In the genomic region with DNA sequence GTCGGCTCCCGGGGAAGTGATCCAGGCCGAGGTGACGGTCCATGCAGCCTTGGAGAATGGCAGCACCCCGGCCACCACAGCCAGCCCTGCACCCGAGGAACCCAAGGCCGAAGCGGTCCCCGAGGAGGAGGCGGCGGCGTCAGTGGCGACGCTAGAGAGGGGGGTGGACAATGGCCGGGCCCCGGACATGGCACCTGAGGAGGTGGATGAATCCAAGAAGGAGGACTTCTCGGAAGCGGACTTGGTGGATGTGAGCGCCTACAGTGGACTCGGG, we compare ENCODE assay signal across 7 mouse cellular contexts. TPM values are rescaled to one million over a fixed set of nuclear protein-coding genes. Genes with fewer than 3 reads are reported as not detected.
DNase-seq lines count a peak whose midpoint lies in the region; ATAC-seq and TF ChIP-seq lines count a peak whose summit lies in the region.

No protein-coding gene starts in this region.

- H3K27ac ChIP-seq in testis, adult 2 months (ENCODE audit: control insufficient read depth, insufficient read depth, low read depth, low read length) = peak overlapping the region; percentile 30; the same call in 1 of the 2 replicates
- peak overlapping the region; percentile 97 for H3K27ac ChIP-seq in forebrain, embryonic 10.5 days
- H3K27ac ChIP-seq in limb, embryonic 10.5 days = peak overlapping the region; percentile 95
- no peak overlapping the region for H3K27ac ChIP-seq in neural tube, embryonic 11.5 days (ENCODE audit: low read depth, low read length)

- DNase-seq in testis, postnatal 10 days (ENCODE audit: low spot score) = no peak
- no peak for DNase-seq in forebrain, embryonic 10.5 days (ENCODE audit: extremely low spot score, low spot score)
- DNase-seq in limb, embryonic 10.5 days (ENCODE audit: low spot score) = peak; percentile 48
- no peak for DNase-seq in neural tube, embryonic 11.5 days (ENCODE audit: low spot score)
- DNase-seq in left cerebral cortex, adult 9 months (ENCODE audit: low spot score in 2 of 2) = no peak
- DNase-seq in thymus, adult 18-20 months = no peak

- H3K36me3 ChIP-seq in testis, adult 2 months (ENCODE audit: control insufficient read depth, insufficient read depth, low read length) = no peaks in the 10 kb centered on the region
- H3K36me3 ChIP-seq in forebrain, embryonic 10.5 days (replicated peaks) = peaks cover 36% of the 10 kb centered on the region
- H3K36me3 ChIP-seq in limb, embryonic 10.5 days = peaks cover 36% of the 10 kb centered on the region
- no peaks in the 10 kb centered on the region; the same call in 1 of the 2 replicates for H3K36me3 ChIP-seq in neural tube, embryonic 11.5 days (ENCODE audit: control insufficient read depth, insufficient read depth, low read length)

- no peak for TF ChIP-seq CTCF in testis, adult 2 months (IDR thresholded peaks at IDR 0.05; ENCODE audit: control insufficient read depth, insufficient read depth, insufficient replicate concordance, low read depth, low read length)

- H3K27me3 ChIP-seq in testis, adult 2 months (ENCODE audit: control insufficient read depth, insufficient read depth, low read length) = no peaks in the 10 kb centered on the region
- no peaks in the 10 kb centered on the region for H3K27me3 ChIP-seq in forebrain, embryonic 10.5 days (ENCODE audit: poor library complexity, severe bottlenecking)
- H3K27me3 ChIP-seq in limb, embryonic 10.5 days (ENCODE audit: low read depth, poor library complexity, severe bottlenecking) = no peaks in the 10 kb centered on the region
- H3K27me3 ChIP-seq in neural tube, embryonic 11.5 days (ENCODE audit: control insufficient read depth, insufficient read depth, low read length) = no peaks in the 10 kb centered on the region

- under 1% methylated on average over 20 of the region's 20 CpGs for WGBS in forebrain, embryonic 10.5 days
- WGBS in limb, embryonic 10.5 days = 1% methylated on average over 20 of the region's 20 CpGs
- under 1% methylated on average over 20 of the region's 20 CpGs for WGBS in neural tube, embryonic 11.5 days

- peak overlapping the region; percentile 100 for H3K4me2 ChIP-seq in neural tube, embryonic 11.5 days (ENCODE audit: low read depth)

- ATAC-seq in neural tube, embryonic 11.5 days (ENCODE audit: insufficient read depth, low FRiP score, low TSS enrichment) = no peak

- peak overlapping the region; percentile 96 for H3K9ac ChIP-seq in neural tube, embryonic 11.5 days (ENCODE audit: low read length)

- no peak for TF ChIP-seq POLR2A in testis, adult 2 months (IDR thresholded peaks at IDR 0.05; ENCODE audit: control insufficient read depth, low read depth, low read length)

- no peaks in the 10 kb centered on the region for H3K9me3 ChIP-seq in forebrain, embryonic 10.5 days
- H3K9me3 ChIP-seq in limb, embryonic 10.5 days (replicated peaks) = no peaks in the 10 kb centered on the region
- H3K9me3 ChIP-seq in neural tube, embryonic 11.5 days (ENCODE audit: control insufficient read depth, low read length) = no peaks in the 10 kb centered on the region

- H3K4me1 ChIP-seq in testis, adult 2 months (ENCODE audit: control insufficient read depth, insufficient read depth, low read length) = peaks cover 44% of the 10 kb centered on the region
- peaks cover 90% of the 10 kb centered on the region for H3K4me1 ChIP-seq in forebrain, embryonic 10.5 days
- H3K4me1 ChIP-seq in limb, embryonic 10.5 days = peaks cover 84% of the 10 kb centered on the region
- H3K4me1 ChIP-seq in neural tube, embryonic 11.5 days (ENCODE audit: control insufficient read depth, insufficient read depth, low read length) = peaks cover 51% of the 10 kb centered on the region

- H3K4me3 ChIP-seq in testis, adult 2 months (ENCODE audit: control insufficient read depth, low read depth, low read length) = peak overlapping the region; percentile 89
- H3K4me3 ChIP-seq in forebrain, embryonic 10.5 days = peak overlapping the region; percentile 96
- H3K4me3 ChIP-seq in limb, embryonic 10.5 days = peak overlapping the region; percentile 83
- H3K4me3 ChIP-seq in neural tube, embryonic 11.5 days (ENCODE audit: low read depth, low read length) = peak overlapping the region; percentile 98

RNA-seq across cellular contexts. Expression of gene Ppp1r9b, which starts 1.6 kb away (rescaled TPM):
- polyA plus RNA-seq in testis, adult 2 months (2012; rRNA removed) = 14.6 and 15.0 TPM in 2 replicates
- 8.7 and 10.7 TPM in 2 replicates for polyA plus RNA-seq in forebrain, embryonic 10.5 days (2016; fragmentation: Nextera tagmentation; extraction: Ambion mirVana)
- polyA plus RNA-seq in limb, embryonic 10.5 days (2016; fragmentation: Nextera tagmentation; extraction: Ambion mirVana) = 9.9 and 10.8 TPM in 2 replicates
- polyA plus RNA-seq in neural tube, embryonic 11.5 days (2014; fragmentation: Nextera tagmentation; extraction: Ambion mirVana) = 15.3 and 17.0 TPM in 2 replicates

RNA-seq across cellular contexts. Expression of gene Sgca, which starts 16.3 kb away (rescaled TPM):
- polyA plus RNA-seq in testis, adult 2 months (2012; rRNA removed) = 27.5 and 33.7 TPM in 2 replicates
- not detected in 2 replicates for polyA plus RNA-seq in forebrain, embryonic 10.5 days (2016; fragmentation: Nextera tagmentation; extraction: Ambion mirVana)
- polyA plus RNA-seq in limb, embryonic 10.5 days (2016; fragmentation: Nextera tagmentation; extraction: Ambion mirVana) = 0.23 TPM in 1 of 2 replicates, not detected in the other
- polyA plus RNA-seq in neural tube, embryonic 11.5 days (2014; fragmentation: Nextera tagmentation; extraction: Ambion mirVana) = 1.9 and 2.2 TPM in 2 replicates

RNA-seq across cellular contexts. Expression of gene Samd14, which starts 17.3 kb away (rescaled TPM):
- polyA plus RNA-seq in testis, adult 2 months (2012; rRNA removed) = 0.67 and 0.75 TPM in 2 replicates
- polyA plus RNA-seq in forebrain, embryonic 10.5 days (2016; fragmentation: Nextera tagmentation; extraction: Ambion mirVana) = 35.8 and 36.7 TPM in 2 replicates
- 29.7 and 39.2 TPM in 2 replicates for polyA plus RNA-seq in limb, embryonic 10.5 days (2016; fragmentation: Nextera tagmentation; extraction: Ambion mirVana)
- polyA plus RNA-seq in neural tube, embryonic 11.5 days (2014; fragmentation: Nextera tagmentation; extraction: Ambion mirVana) = 53.1 and 56.2 TPM in 2 replicates

RNA-seq across cellular contexts. Expression of gene Hils1, which starts 25.0 kb away (rescaled TPM):
- 1,028 and 1,102 TPM in 2 replicates for polyA plus RNA-seq in testis, adult 2 months (2012; rRNA removed)
- polyA plus RNA-seq in forebrain, embryonic 10.5 days (2016; fragmentation: Nextera tagmentation; extraction: Ambion mirVana) = not detected in 2 replicates
- not detected in 2 replicates for polyA plus RNA-seq in limb, embryonic 10.5 days (2016; fragmentation: Nextera tagmentation; extraction: Ambion mirVana)
- polyA plus RNA-seq in neural tube, embryonic 11.5 days (2014; fragmentation: Nextera tagmentation; extraction: Ambion mirVana) = not detected in 2 replicates

RNA-seq across cellular contexts. Expression of gene Pdk2, which starts 48.7 kb away (rescaled TPM):
- 220 and 229 TPM in 2 replicates for polyA plus RNA-seq in testis, adult 2 months (2012; rRNA removed)
- polyA plus RNA-seq in forebrain, embryonic 10.5 days (2016; fragmentation: Nextera tagmentation; extraction: Ambion mirVana) = 12.1 and 12.5 TPM in 2 replicates
- polyA plus RNA-seq in limb, embryonic 10.5 days (2016; fragmentation: Nextera tagmentation; extraction: Ambion mirVana) = 9.8 and 21.2 TPM in 2 replicates
- 16.2 and 17.9 TPM in 2 replicates for polyA plus RNA-seq in neural tube, embryonic 11.5 days (2014; fragmentation: Nextera tagmentation; extraction: Ambion mirVana)

Comparison
In these comparisons a context has a peak if more than half of its experiments do, and no peak if none do; other contexts are left out.
1. RNA of gene Samd14, which starts 17.3 kb away (polyA plus RNA-seq): 53.1 to 56.2 TPM in neural tube, embryonic 11.5 days, 29.7 to 39.2 TPM in limb, embryonic 10.5 days and 35.8 to 36.7 TPM in forebrain, embryonic 10.5 days; 0.67 to 0.75 TPM in testis, adult 2 months; every median in the first group is over 10 times any median in the second.
2. Peak in every context shown above with its lines, with median percentiles within 50 percentile points of each other: H3K4me3 ChIP-seq.